Mouse (Mus musculus): ENCODE measurements around the gene Camta1. TPM values are rescaled to one million over a fixed set of nuclear protein-coding genes. Genes with fewer than 3 reads are reported as not detected.

Camta1 gene
- polyA plus RNA-seq, 1 experiment from 2014 or later: 206 TPM

DNA sequence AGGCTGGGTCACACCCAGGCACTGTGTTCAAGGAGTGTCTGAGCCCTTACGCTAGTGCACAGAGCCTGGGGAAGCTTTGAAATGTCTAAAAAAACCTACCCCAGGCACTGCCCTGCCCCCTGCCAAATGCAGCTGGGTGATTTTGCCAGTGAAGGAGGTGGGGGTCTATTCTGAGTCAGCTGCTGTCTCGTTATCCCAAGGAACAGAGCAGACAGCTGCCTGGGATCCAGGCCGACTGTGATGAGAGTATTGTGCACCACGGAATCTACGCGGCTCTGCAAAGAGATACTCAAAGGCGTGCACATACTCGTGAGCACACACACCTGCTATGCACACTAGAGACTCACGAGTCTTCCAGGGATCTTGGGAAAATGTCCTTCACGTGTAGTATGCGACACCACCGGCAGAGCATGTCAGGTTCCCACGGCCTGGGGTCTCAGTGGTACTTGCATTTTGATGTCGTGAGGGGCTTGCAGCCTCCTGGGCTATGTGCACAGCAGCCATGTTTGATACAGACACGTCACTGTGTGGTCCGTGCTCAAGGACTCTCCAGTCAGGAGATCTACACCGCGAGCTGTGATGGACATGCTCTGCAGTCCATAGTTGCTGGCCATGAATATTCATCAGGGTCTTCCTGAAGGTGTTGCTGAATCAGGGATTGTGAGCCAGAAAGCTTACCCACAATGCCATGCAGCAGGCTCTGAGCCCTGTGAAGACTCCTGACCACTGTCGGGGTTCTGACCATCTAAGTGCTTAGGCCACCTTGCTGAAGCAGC is 529.4 kb downstream of the Camta1 start:
- Histone ChIP-seq H3K4me3 (ENCODE audit: low read depth, low read length) (no peak overlapping the region), H3K27me3 (ENCODE audit: control insufficient read depth, insufficient read depth, low read length) (no peaks in the 10 kb centered on the region), H3K4me2 (ENCODE audit: low read depth, low read length) (no peak overlapping the region), H3K36me3 (ENCODE audit: control insufficient read depth, insufficient read depth, low read length) (no peaks in the 10 kb centered on the region), H3K4me1 (ENCODE audit: control insufficient read depth, insufficient read depth, low read length) (no peaks in the 10 kb centered on the region), H3K9ac (replicated peaks; ENCODE audit: low read depth, low read length) (no peak overlapping the region), H3K27ac (ENCODE audit: low read depth, low read length) (no peak overlapping the region), H3K9me3 (ENCODE audit: control insufficient read depth, low read length) (no peaks in the 10 kb centered on the region)
- WGBS: 73% methylated on average over 19 of the region's 19 CpGs
- no peak for ATAC-seq (ENCODE audit: low read depth)

DNA sequence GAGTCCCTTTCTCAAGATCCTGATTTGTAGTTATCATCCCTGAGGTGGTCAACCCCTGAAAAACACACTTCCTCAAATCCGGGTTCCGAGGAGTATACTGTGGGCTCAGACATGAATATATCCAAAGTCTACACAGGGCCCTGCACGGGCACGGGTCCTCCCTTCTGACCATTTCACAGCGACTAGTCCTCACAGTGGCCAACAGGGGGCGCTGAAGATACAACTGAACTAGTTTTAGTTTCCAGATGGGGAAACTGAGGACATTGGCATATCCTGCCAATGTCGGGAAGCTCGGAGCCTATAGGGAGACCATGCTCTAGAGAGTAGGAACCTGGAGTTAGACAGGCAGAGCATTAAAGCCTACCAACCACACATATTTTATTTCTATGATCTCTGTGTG is 530.7 kb downstream of the Camta1 start:
- Histone ChIP-seq H3K27ac (ENCODE audit: low read depth, low read length) (no peak overlapping the region), H3K4me1 (ENCODE audit: control insufficient read depth, insufficient read depth, low read length) (no peaks in the 10 kb centered on the region), H3K36me3 (ENCODE audit: control insufficient read depth, insufficient read depth, low read length) (no peaks in the 10 kb centered on the region), H3K4me3 (ENCODE audit: low read depth, low read length) (no peak overlapping the region), H3K9ac (replicated peaks; ENCODE audit: low read depth, low read length) (no peak overlapping the region), H3K9me3 (ENCODE audit: control insufficient read depth, low read length) (no peaks in the 10 kb centered on the region), H3K4me2 (ENCODE audit: low read depth, low read length) (no peak overlapping the region), H3K27me3 (ENCODE audit: control insufficient read depth, insufficient read depth, low read length) (no peaks in the 10 kb centered on the region)
- no peak for ATAC-seq (ENCODE audit: low read depth)
- 69% methylated on average over 8 of the region's 8 CpGs for WGBS

DNA sequence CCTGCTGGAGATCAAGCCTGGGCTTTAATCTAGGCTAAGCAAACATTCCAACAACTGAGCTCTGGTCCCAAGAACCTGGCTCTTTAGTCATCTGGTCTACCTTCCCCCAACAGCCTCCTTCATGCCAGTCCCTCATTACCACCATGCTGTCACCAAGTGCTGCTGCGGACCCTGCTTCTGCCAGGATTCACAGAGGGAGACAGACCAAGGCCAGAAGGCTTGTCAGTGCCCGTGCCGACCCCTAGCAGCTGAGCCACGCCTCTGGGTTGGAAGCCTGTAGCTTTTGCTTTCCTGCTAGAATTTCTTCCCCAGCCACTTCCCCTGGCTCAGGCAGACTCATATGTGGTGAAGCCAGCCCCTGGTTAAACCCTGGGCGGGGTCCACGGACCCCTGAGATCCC is 533.6 kb downstream of the Camta1 start:
- H3K4me2 ChIP-seq (ENCODE audit: low read depth, low read length): no peak overlapping the region
- no peaks in the 10 kb centered on the region for H3K4me1 ChIP-seq (ENCODE audit: control insufficient read depth, insufficient read depth, low read length)
- ATAC-seq (ENCODE audit: low read depth): no peak
- no peaks in the 10 kb centered on the region for H3K9me3 ChIP-seq (ENCODE audit: control insufficient read depth, low read length)
- whole genome bisulfite sequencing: 70% methylated on average over 6 of the region's 6 CpGs
- H3K9ac ChIP-seq (replicated peaks; ENCODE audit: low read depth, low read length): no peak overlapping the region
- no peaks in the 10 kb centered on the region for H3K36me3 ChIP-seq (ENCODE audit: control insufficient read depth, insufficient read depth, low read length)
- no peaks in the 10 kb centered on the region for H3K27me3 ChIP-seq (ENCODE audit: control insufficient read depth, insufficient read depth, low read length)
- H3K27ac ChIP-seq (ENCODE audit: low read depth, low read length): no peak overlapping the region
- H3K4me3 ChIP-seq (ENCODE audit: low read depth, low read length): no peak overlapping the region

DNA sequence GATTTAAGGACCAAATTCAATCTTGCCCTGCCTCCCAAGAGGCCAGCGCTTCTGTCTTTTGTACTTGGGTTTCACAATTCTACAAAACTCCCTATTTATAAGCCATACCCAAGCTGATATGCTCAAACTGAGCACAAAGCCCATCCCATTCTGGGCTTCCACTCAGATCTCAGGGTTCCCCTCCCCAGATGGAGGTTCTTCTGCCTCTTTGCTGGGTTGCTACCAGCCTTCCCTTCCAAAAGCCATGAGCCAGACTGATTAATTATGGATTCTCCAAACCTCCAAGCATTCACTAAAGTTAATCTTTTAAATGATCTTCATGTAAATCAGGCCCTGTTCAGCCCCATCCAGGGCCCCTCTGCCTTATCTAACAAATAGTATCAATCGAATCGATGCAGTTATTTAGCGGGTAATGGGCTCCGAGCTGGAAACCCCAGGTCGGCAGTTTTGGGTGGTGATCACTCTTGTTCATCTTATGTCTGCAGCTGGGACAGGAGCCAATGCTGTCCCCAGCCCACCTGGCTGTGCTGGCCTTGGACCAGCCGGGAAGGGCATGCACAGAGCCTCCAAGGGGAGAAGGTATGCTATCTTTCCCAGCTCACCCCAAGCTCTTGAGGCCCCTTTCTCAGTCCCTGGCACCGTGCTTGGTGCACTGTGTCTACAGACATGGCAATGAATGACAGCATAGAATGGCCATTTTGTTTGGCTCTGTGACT is 534.5 kb downstream of the Camta1 start:
- Histone ChIP-seq H3K9me3 (ENCODE audit: control insufficient read depth, low read length) (no peaks in the 10 kb centered on the region), H3K27ac (ENCODE audit: low read depth, low read length) (no peak overlapping the region; the same call in 1 of the 2 replicates), H3K36me3 (ENCODE audit: control insufficient read depth, insufficient read depth, low read length) (no peaks in the 10 kb centered on the region), H3K27me3 (ENCODE audit: control insufficient read depth, insufficient read depth, low read length) (no peaks in the 10 kb centered on the region), H3K4me2 (ENCODE audit: low read depth, low read length) (no peak overlapping the region), H3K4me3 (ENCODE audit: low read depth, low read length) (no peak overlapping the region), H3K9ac (replicated peaks; ENCODE audit: low read depth, low read length) (no peak overlapping the region), H3K4me1 (ENCODE audit: control insufficient read depth, insufficient read depth, low read length) (no peaks in the 10 kb centered on the region)
- 80% methylated on average over 8 of the region's 8 CpGs for WGBS
- no peak for ATAC-seq (ENCODE audit: low read depth)

DNA sequence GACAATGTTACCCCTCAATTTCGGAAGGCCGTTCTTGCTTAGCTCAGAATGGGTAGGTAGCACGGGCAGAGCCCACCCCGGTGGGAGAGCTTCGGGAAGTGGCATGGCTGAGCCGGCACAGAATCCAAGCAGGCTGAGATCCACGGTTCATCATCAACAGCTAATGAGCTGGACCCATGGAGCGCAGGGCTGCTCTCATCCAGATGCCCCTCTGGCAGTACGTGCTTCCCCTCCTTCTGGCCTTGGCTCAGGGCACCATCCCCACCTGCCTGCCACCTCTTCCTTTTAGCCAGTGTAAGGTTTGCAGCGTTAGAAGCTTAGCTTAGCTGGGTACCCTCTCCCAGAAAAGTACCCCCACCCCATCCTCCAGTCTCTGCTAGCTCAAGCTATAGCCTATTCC is 545.2 kb downstream of the Camta1 start:
- Histone ChIP-seq H3K4me1 (ENCODE audit: control insufficient read depth, insufficient read depth, low read length) (no peaks in the 10 kb centered on the region), H3K9me3 (ENCODE audit: control insufficient read depth, low read length) (no peaks in the 10 kb centered on the region), H3K4me2 (ENCODE audit: low read depth, low read length) (no peak overlapping the region), H3K27me3 (ENCODE audit: control insufficient read depth, insufficient read depth, low read length) (no peaks in the 10 kb centered on the region), H3K9ac (replicated peaks; ENCODE audit: low read depth, low read length) (no peak overlapping the region), H3K27ac (ENCODE audit: low read depth, low read length) (no peak overlapping the region), H3K4me3 (ENCODE audit: low read depth, low read length) (no peak overlapping the region), H3K36me3 (ENCODE audit: control insufficient read depth, insufficient read depth, low read length) (no peaks in the 10 kb centered on the region)
- 72% methylated on average over 10 of the region's 10 CpGs for WGBS
- no peak for ATAC-seq (ENCODE audit: low read depth)

DNA sequence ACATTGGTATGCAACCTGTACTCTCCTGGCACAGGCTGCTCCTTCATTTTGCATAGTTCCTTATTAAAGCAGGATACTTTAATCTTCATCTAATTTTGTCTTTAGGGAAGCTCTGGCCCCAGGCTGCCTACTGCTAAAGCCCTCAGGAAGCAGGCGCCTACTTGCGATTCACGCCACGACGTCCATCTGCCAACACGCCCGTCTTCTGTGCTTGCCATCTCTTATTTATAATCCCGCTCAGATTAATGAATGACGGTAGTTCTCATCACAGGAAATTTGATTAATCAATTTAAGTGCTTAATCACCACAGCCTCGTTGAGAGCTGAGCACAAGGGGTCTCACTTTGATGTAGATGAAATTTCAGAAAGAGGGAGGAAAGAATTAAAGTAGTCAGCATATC is 546.0 kb downstream of the Camta1 start:
- Histone ChIP-seq H3K4me3 (ENCODE audit: low read depth, low read length) (no peak overlapping the region), H3K9me3 (ENCODE audit: control insufficient read depth, low read length) (no peaks in the 10 kb centered on the region), H3K9ac (replicated peaks; ENCODE audit: low read depth, low read length) (no peak overlapping the region), H3K4me2 (ENCODE audit: low read depth, low read length) (no peak overlapping the region), H3K27me3 (ENCODE audit: control insufficient read depth, insufficient read depth, low read length) (no peaks in the 10 kb centered on the region), H3K36me3 (ENCODE audit: control insufficient read depth, insufficient read depth, low read length) (no peaks in the 10 kb centered on the region), H3K27ac (ENCODE audit: low read depth, low read length) (no peak overlapping the region), H3K4me1 (ENCODE audit: control insufficient read depth, insufficient read depth, low read length) (peaks cover 4% of the 10 kb centered on the region)
- 53% methylated on average over 10 of the region's 10 CpGs for WGBS
- ATAC-seq (ENCODE audit: low read depth): no peak

DNA sequence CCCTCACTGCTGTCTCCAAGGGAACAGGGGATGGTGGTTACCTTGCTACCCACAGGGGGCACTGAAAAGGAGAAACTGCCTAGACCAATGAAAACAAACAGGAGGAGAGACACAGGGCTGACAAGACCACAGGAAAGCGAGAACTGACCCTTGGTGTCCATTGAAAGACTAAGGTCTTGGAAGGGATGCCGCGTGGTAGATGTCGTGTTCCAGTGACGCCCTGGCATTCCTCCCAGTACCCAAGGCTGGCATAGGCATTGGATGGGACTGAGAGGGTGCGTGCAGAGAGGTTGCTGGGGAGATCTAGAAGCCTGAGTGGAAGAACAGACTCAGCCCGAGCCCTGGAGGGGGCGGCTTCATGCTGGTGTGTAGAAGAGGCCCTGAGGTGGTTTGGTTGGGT is 550.9 kb downstream of the Camta1 start:
- ATAC-seq (ENCODE audit: low read depth): no peak
- no peak overlapping the region for H3K4me3 ChIP-seq (ENCODE audit: low read depth, low read length)
- no peaks in the 10 kb centered on the region for H3K36me3 ChIP-seq (ENCODE audit: control insufficient read depth, insufficient read depth, low read length)
- no peak overlapping the region for H3K9ac ChIP-seq (replicated peaks; ENCODE audit: low read depth, low read length)
- WGBS: 92% methylated on average over 8 of the region's 8 CpGs
- H3K27ac ChIP-seq (ENCODE audit: low read depth, low read length): peak overlapping the region; percentile 67
- no peaks in the 10 kb centered on the region for H3K9me3 ChIP-seq (ENCODE audit: control insufficient read depth, low read length)
- H3K4me1 ChIP-seq (ENCODE audit: control insufficient read depth, insufficient read depth, low read length): peaks cover 15% of the 10 kb centered on the region
- H3K27me3 ChIP-seq (ENCODE audit: control insufficient read depth, insufficient read depth, low read length): no peaks in the 10 kb centered on the region
- no peak overlapping the region for H3K4me2 ChIP-seq (ENCODE audit: low read depth, low read length)

DNA sequence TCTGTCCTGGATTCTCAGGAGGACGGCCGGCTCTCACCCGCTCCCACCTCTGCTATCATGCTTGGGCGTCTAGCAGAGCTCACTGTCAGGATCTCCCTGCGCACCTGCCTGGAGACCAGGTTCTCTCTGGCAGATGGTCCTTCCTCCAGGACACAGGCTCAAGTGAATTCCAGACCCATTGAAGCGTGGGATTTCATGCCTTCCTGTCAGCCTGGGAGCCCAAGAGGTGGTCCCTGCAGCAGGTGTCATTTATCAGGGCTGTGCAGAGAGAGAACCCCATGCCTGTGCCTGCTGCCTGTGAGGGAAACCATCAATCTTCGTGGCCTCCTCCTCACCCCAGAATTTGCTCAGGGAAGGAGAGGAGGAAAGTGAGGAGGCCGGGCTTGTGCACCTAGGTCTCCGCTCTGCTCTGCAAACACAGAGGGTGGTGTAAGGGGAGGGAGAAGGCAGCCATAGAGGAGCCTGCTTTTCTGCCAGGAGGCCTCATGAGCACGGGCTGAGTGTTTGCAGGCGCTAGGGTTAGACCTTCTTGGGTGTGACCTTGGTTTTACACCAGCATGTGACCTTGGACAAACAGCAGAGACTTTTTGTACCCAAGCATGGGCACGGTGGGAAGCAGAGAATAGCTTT is 551.5 kb downstream of the Camta1 start:
- peak overlapping the region; percentile 67 for H3K27ac ChIP-seq (ENCODE audit: low read depth, low read length)

DNA sequence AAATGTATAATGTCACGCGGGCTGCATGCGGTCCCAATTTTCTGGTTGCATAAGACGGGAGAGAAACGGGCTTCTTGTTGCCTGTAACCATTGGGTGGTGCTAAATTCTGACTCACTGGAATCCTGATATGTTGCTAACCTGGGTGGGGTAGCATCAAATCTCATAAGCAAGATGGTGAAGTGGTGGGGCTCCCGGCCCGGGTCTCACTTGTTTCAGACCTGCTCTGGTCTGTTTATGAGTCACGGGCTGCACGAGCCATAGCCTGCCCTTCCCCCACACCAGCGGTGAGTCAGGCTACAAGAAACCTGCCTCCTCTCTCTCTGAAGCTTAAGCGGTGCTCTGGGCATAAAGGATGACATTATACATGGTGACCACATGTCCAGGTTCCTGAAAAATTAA is 554.8 kb downstream of the Camta1 start:
- Histone ChIP-seq H3K36me3 (ENCODE audit: control insufficient read depth, insufficient read depth, low read length) (no peaks in the 10 kb centered on the region), H3K9me3 (ENCODE audit: control insufficient read depth, low read length) (no peaks in the 10 kb centered on the region), H3K4me1 (ENCODE audit: control insufficient read depth, insufficient read depth, low read length) (peaks cover 23% of the 10 kb centered on the region), H3K27ac (ENCODE audit: low read depth, low read length) (peak overlapping the region; percentile 3; the same call in 1 of the 2 replicates), H3K4me3 (ENCODE audit: low read depth, low read length) (no peak overlapping the region), H3K4me2 (ENCODE audit: low read depth, low read length) (no peak overlapping the region), H3K9ac (replicated peaks; ENCODE audit: low read depth, low read length) (no peak overlapping the region), H3K27me3 (ENCODE audit: control insufficient read depth, insufficient read depth, low read length) (no peaks in the 10 kb centered on the region)
- 85% methylated on average over 11 of the region's 11 CpGs for WGBS
- no peak for ATAC-seq (ENCODE audit: low read depth)

More for the DNA sequence above, 551.5 kb downstream of the Camta1 start:
- Histone ChIP-seq H3K4me3 (ENCODE audit: low read depth, low read length) (no peak overlapping the region), H3K4me1 (ENCODE audit: control insufficient read depth, insufficient read depth, low read length) (peaks cover 15% of the 10 kb centered on the region), H3K36me3 (ENCODE audit: control insufficient read depth, insufficient read depth, low read length) (no peaks in the 10 kb centered on the region), H3K4me2 (ENCODE audit: low read depth, low read length) (no peak overlapping the region), H3K9me3 (ENCODE audit: control insufficient read depth, low read length) (no peaks in the 10 kb centered on the region), H3K27me3 (ENCODE audit: control insufficient read depth, insufficient read depth, low read length) (no peaks in the 10 kb centered on the region), H3K9ac (replicated peaks; ENCODE audit: low read depth, low read length) (no peak overlapping the region)
- no peak; the same call in 1 of the 2 replicates for ATAC-seq (ENCODE audit: low read depth)
- WGBS: 47% methylated on average over 12 of the region's 12 CpGs
